Mouse (Mus musculus) ES-Bruce4 (cell line): Measurements from ENCODE around the gene Gm3402.

Experiments
- CTCF ChIP-seq: IDR thresholded peaks from one replicate; pipeline ENCODE4 v1.8.1; 2011; ENCODE audit warnings: low read depth, low read length
- POLR2A ChIP-seq: IDR thresholded peaks from one replicate; pipeline ENCODE4 v1.8.1; 2011; ENCODE audit warnings: low read length; ENCODE audit not compliant: insufficient read depth

DNA sequence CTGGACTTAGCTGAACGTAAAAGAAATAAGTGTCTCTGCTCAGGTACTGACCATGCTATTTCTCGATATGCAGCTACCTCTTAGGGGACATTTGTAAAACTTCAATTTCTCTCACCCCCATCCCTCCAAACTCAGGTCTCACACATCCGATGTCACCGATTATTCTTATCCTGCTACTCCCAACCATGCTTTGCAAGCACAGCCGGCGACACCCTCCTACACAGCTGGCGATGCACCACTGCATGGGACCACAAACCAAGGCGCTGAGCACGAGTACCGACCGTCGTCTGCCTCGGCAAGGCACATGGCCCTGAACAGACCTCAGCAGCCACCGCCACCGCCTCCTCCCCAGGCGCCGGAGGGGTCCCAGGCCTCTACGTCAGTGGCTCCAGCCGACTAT, 47.3 kb upstream of the Gm3402 start:
- TF ChIP-seq CTCF (no peak), POLR2A (no peak)
